Mouse (Mus musculus) bone marrow, adult 2 months (tissue): ENCODE results near the gene Stpg4. TPM values are rescaled to one million over a fixed set of nuclear protein-coding genes. Genes with fewer than 3 reads are reported as not detected.

Experiments used
- H3K27ac ChIP-seq: fragments of 200-500 bp; 2 replicates; pipeline ENCODE4 v1.5.1; 2012; ENCODE audit warnings: low read depth, mild to moderate bottlenecking, control low read depth, inconsistent platforms, low read length; ENCODE audit not compliant: control insufficient read depth, poor library complexity, insufficient read depth
- H3K4me1 ChIP-seq: fragments of 200-500 bp; 2 replicates; pipeline ENCODE4 v1.6.1; 2011; ENCODE audit warnings: low read length; ENCODE audit not compliant: control insufficient read depth, insufficient read depth
- H3K4me3 ChIP-seq: fragments of 200-500 bp; replicated peaks from 2 replicates; pipeline ENCODE3; 2011; ENCODE audit warnings: mild to moderate bottlenecking, low read depth, low read length, control low read depth; ENCODE audit not compliant: control insufficient read depth
- CTCF ChIP-seq: fragments of 200-500 bp; IDR thresholded peaks from 2 replicates; pipeline ENCODE4 v1.5.1; 2011; ENCODE audit warnings: low read length, control low read depth; ENCODE audit not compliant: control insufficient read depth, insufficient read depth
- POLR2A ChIP-seq: fragments of 200-500 bp; IDR thresholded peaks from 2 replicates; pipeline ENCODE4 v1.6.1; 2011; ENCODE audit warnings: low read depth, mild to moderate bottlenecking, control low read depth, low read length, borderline replicate concordance; ENCODE audit not compliant: control insufficient read depth
- WGBS: fragments of 180-500 bp; shearing (Covaris S2); methylation state at CpG from one replicate; pipeline ENCODE4 v1.1.7; 2018; 5-methylcytosine and 5-hydroxymethylcytosine counted together
- polyA plus RNA-seq: library from polyadenylated mRNA; stranded (reverse); fragments of >200 nt; gene quantifications from 2 replicates; pipeline ENCODE4 v1.2.4, GENCODE M21; 2011; ENCODE audit warnings: low replicate concordance; ENCODE audit not compliant: missing spikeins, insufficient read depth, insufficient read length

Gene Stpg4
- polyA plus RNA-seq, 1 experiment, result not detected

- 81% methylated on average over 16 of the region's 16 CpGs for WGBS
- H3K4me3 ChIP-seq, result no peak overlapping the region
- TF ChIP-seq CTCF, result no peak
- TF ChIP-seq POLR2A, result no peak
- H3K27ac ChIP-seq, result no peak overlapping the region
- no peaks in the 10 kb centered on the region; the same call in 1 of the 2 replicates for H3K4me1 ChIP-seq
These were observed 49.0 kb downstream of the Stpg4 start for GRCm38 (mm10) chr17:87378354-87379159.

GRCm38 (mm10) chr17:87377536-87377935 is 50.0 kb downstream of the Stpg4 start:
- WGBS, result 74% methylated on average over 6 of the region's 6 CpGs
- no peaks in the 10 kb centered on the region; the same call in 1 of the 2 replicates for H3K4me1 ChIP-seq
- TF ChIP-seq CTCF (no peak), POLR2A (no peak)
- H3K27ac ChIP-seq, result no peak overlapping the region
- no peak overlapping the region for H3K4me3 ChIP-seq

GRCm38 (mm10) chr17:87376831-87377471 is 50.6 kb downstream of the Stpg4 start:
- H3K27ac ChIP-seq, result no peak overlapping the region

GRCm38 (mm10) chr17:87375941-87376511 is 51.5 kb downstream of the Stpg4 start:
- no peaks in the 10 kb centered on the region; the same call in 1 of the 2 replicates for H3K4me1 ChIP-seq
- H3K4me3 ChIP-seq, result no peak overlapping the region
- 42% methylated on average over 10 of the region's 10 CpGs for WGBS
- no peak overlapping the region for H3K27ac ChIP-seq
- TF ChIP-seq CTCF (no peak), POLR2A (no peak)

More at GRCm38 (mm10) chr17:87376831-87377471, 50.6 kb downstream of the Stpg4 start:
- TF ChIP-seq POLR2A (no peak), CTCF (no peak)
- 85% methylated on average over 6 of the region's 6 CpGs for WGBS
- H3K4me3 ChIP-seq, result no peak overlapping the region
- no peaks in the 10 kb centered on the region; the same call in 1 of the 2 replicates for H3K4me1 ChIP-seq

- Histone ChIP-seq H3K4me1 (no peaks in the 10 kb centered on the region; the same call in 1 of the 2 replicates), H3K4me3 (no peak overlapping the region)
- WGBS, result 89% methylated on average over 9 of the region's 9 CpGs
These were observed 54.2 kb downstream of the Stpg4 start for GRCm38 (mm10) chr17:87373327-87373726.

GRCm38 (mm10) chr17:87372189-87372588 is 55.4 kb downstream of the Stpg4 start:
- no peak overlapping the region for H3K4me3 ChIP-seq
- TF ChIP-seq POLR2A, result no peak
- no peak for TF ChIP-seq CTCF
- no peaks in the 10 kb centered on the region; the same call in 1 of the 2 replicates for H3K4me1 ChIP-seq
- no peak overlapping the region for H3K27ac ChIP-seq
- 89% methylated on average over 7 of the region's 7 CpGs for WGBS

More at GRCm38 (mm10) chr17:87373327-87373726, 54.2 kb downstream of the Stpg4 start:
- TF ChIP-seq CTCF, result no peak
- no peak for TF ChIP-seq POLR2A
- H3K27ac ChIP-seq, result no peak overlapping the region

GRCm38 (mm10) chr17:87369270-87369759 is 58.2 kb downstream of the Stpg4 start:
- no peak overlapping the region for H3K27ac ChIP-seq
- no peak overlapping the region for H3K4me3 ChIP-seq
- 85% methylated on average over 18 of the region's 18 CpGs for WGBS
- no peak for TF ChIP-seq CTCF
- TF ChIP-seq POLR2A, result no peak
- H3K4me1 ChIP-seq, result no peaks in the 10 kb centered on the region; the same call in 1 of the 2 replicates

GRCm38 (mm10) chr17:87368481-87368880 is 59.1 kb downstream of the Stpg4 start:
- Histone ChIP-seq H3K4me3 (no peak overlapping the region), H3K4me1 (no peaks in the 10 kb centered on the region; the same call in 1 of the 2 replicates), H3K27ac (peak overlapping the region; percentile 17; the same call in 1 of the 2 replicates)
- TF ChIP-seq POLR2A (no peak), CTCF (no peak)
- WGBS, result 82% methylated on average over 10 of the region's 10 CpGs
